30 mouse cellular contexts compared by ENCODE assay signal in the genomic region with DNA sequence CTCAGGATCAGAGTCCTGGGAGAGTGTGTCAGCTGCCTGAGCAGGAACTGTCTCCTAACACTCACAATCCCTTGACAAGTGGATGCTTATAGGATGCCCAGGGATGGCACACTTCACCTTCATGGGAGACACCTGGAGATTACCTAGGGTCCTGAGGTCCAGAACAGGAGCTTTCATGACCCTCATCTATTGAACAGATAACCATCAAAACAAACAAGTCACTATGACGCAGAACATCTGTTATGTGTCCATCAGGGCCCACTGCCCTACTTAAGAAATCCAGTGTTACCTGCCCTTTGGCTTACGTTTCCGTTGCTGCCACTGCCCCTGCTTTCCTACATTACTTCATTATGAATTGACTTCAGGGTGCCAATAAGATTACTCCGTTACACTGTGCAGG. TPM values are rescaled to one million over a fixed set of nuclear protein-coding genes. Genes with fewer than 3 reads are reported as not detected.
A peak's percentile ranks its signal among the peaks of the same experiment; 100 is the strongest.
DNase-seq lines count a peak whose midpoint lies in the region; ATAC-seq and TF ChIP-seq lines count a peak whose summit lies in the region.
"Had no signal": no experiment of that assay in that cellular context is flagged by ENCODE, and none has a peak within 500 bp of the region (broad histone marks: within the 10 kb centered on the region; RNA-seq: fewer than 3 reads in every experiment).

No protein-coding gene starts in this region.

- 0 out of 2 replicates have a peak, but pooled peaks cover 4% of the 10 kb centered on the region for H3K4me1 ChIP-seq in heart, embryonic 12.5 days (replicated peaks)
- H3K4me1 ChIP-seq in testis, adult 2 months (ENCODE audit: control insufficient read depth, insufficient read depth, low read length): no peaks in the 10 kb centered on the region
- no peaks in the 10 kb centered on the region for H3K4me1 ChIP-seq in stomach, postnatal 0 days (replicated peaks; ENCODE audit: control insufficient read depth, insufficient read depth)
- H3K4me1 ChIP-seq: forebrain, embryonic 15.5 days; hindbrain, embryonic 12.5 days; liver, embryonic 13.5 days had no signal

- H3K4me3 ChIP-seq in heart, embryonic 12.5 days: no peak overlapping the region
- H3K4me3 ChIP-seq in layer of hippocampus, adult 2 months: peak overlapping the region; percentile 48
- H3K4me3 ChIP-seq in testis, adult 2 months (ENCODE audit: control insufficient read depth, low read depth, low read length): no peak overlapping the region
- H3K4me3 ChIP-seq in stomach, postnatal 0 days (ENCODE audit: low read depth, low read length): no peak overlapping the region
- H3K4me3 ChIP-seq: embryonic facial prominence, embryonic 13.5 days; forebrain, embryonic 10.5 days; forebrain, embryonic 15.5 days; hindbrain, embryonic 12.5 days; liver, embryonic 13.5 days had no signal

- H3K27me3 ChIP-seq in heart, embryonic 12.5 days (replicated peaks): no peaks in the 10 kb centered on the region
- no peaks in the 10 kb centered on the region for H3K27me3 ChIP-seq in testis, adult 2 months (ENCODE audit: control insufficient read depth, insufficient read depth, low read length)
- no peaks in the 10 kb centered on the region for H3K27me3 ChIP-seq in stomach, postnatal 0 days (ENCODE audit: control insufficient read depth, insufficient read depth, low read length)
- H3K27me3 ChIP-seq: embryonic facial prominence, embryonic 13.5 days; forebrain, embryonic 15.5 days; hindbrain, embryonic 12.5 days; liver, embryonic 13.5 days had no signal

- DNase-seq in heart, adult 18-20 months: peak; percentile 13 to 54
- DNase-seq in layer of hippocampus, adult 2 months (ENCODE audit: low spot score in 2 of 2): no peak
- DNase-seq in layer of hippocampus, postnatal 14 days (ENCODE audit: low spot score in 2 of 2): no peak
- no peak for DNase-seq in testis, postnatal 10 days (ENCODE audit: low spot score)
- DNase-seq in stomach, postnatal 0 days (ENCODE audit: low spot score): no peak
- DNase-seq in thymus, postnatal 10 days (ENCODE audit: low spot score in 2 of 2): no peak
- DNase-seq: adrenal gland, postnatal 14 days; cerebellum, adult 11-12 months; cerebellum, adult 9-11 months; gastrocnemius, postnatal 10 days; kidney, adult 8-10 months; kidney, postnatal 4 days; liver, embryonic 13.5 days; lung, adult 18-20 months; lung, postnatal 36 days; spleen, adult 18-20 months had no signal

- no peak overlapping the region for H3K27ac ChIP-seq in heart, embryonic 12.5 days (ENCODE audit: poor library complexity, severe bottlenecking)
- peak overlapping the region; percentile 91 for H3K27ac ChIP-seq in layer of hippocampus, adult 2 months
- peak overlapping the region; percentile 73 for H3K27ac ChIP-seq in testis, adult 2 months (ENCODE audit: control insufficient read depth, insufficient read depth, low read depth, low read length)
- H3K27ac ChIP-seq in stomach, postnatal 0 days (replicated peaks): no peak overlapping the region
- H3K27ac ChIP-seq: embryonic facial prominence, embryonic 13.5 days; forebrain, embryonic 10.5 days; forebrain, embryonic 15.5 days; hindbrain, embryonic 12.5 days; kidney, postnatal 0 days; liver, embryonic 13.5 days had no signal

- TF ChIP-seq POLR2A in testis, adult 2 months (IDR thresholded peaks at IDR 0.05; ENCODE audit: control insufficient read depth, low read depth, low read length): no peak

- no peak overlapping the region for H3K9ac ChIP-seq in heart, embryonic 12.5 days
- H3K9ac ChIP-seq in stomach, postnatal 0 days (ENCODE audit: low read length): no peak overlapping the region
- H3K9ac ChIP-seq: embryonic facial prominence, embryonic 13.5 days; forebrain, embryonic 15.5 days; hindbrain, embryonic 12.5 days; liver, embryonic 13.5 days had no signal

- WGBS in heart, embryonic 12.5 days: 74% methylated on average over 4 of the region's 4 CpGs
- 76% methylated on average over 4 of the region's 4 CpGs for whole genome bisulfite sequencing in stomach, postnatal 0 days

- TF ChIP-seq EP300 in stomach, postnatal 0 days (optimal IDR thresholded peaks at IDR 0.05): no peak

- no peaks in the 10 kb centered on the region for H3K9me3 ChIP-seq in heart, embryonic 12.5 days (replicated peaks)
- H3K9me3 ChIP-seq in stomach, postnatal 0 days (ENCODE audit: control insufficient read depth, low read length): no peaks in the 10 kb centered on the region
- H3K9me3 ChIP-seq: embryonic facial prominence, embryonic 13.5 days; forebrain, embryonic 10.5 days; forebrain, embryonic 15.5 days; hindbrain, embryonic 12.5 days; liver, embryonic 13.5 days had no signal

- no peaks in the 10 kb centered on the region for H3K36me3 ChIP-seq in heart, embryonic 12.5 days
- no peaks in the 10 kb centered on the region for H3K36me3 ChIP-seq in testis, adult 2 months (ENCODE audit: control insufficient read depth, insufficient read depth, low read length)
- H3K36me3 ChIP-seq in stomach, postnatal 0 days (ENCODE audit: control insufficient read depth, insufficient read depth, low read length): no peaks in the 10 kb centered on the region
- H3K36me3 ChIP-seq: embryonic facial prominence, embryonic 13.5 days; forebrain, embryonic 10.5 days; forebrain, embryonic 15.5 days; hindbrain, embryonic 12.5 days; liver, embryonic 13.5 days had no signal

- H3K4me2 ChIP-seq in heart, embryonic 12.5 days: no peak overlapping the region
- H3K4me2 ChIP-seq in stomach, postnatal 0 days (replicated peaks; ENCODE audit: low read depth): 0 out of 2 replicates have a peak overlapping the region, but pooled peaks have one; percentile 6
- H3K4me2 ChIP-seq: embryonic facial prominence, embryonic 13.5 days; forebrain, embryonic 15.5 days; hindbrain, embryonic 12.5 days; liver, embryonic 13.5 days; midbrain, embryonic 11.5 days had no signal

- ATAC-seq in heart, embryonic 12.5 days (ENCODE audit: insufficient number of reproducible peaks, low FRiP score): no peak
- no peak for ATAC-seq in stomach, postnatal 0 days (ENCODE audit: low FRiP score, low TSS enrichment)
- ATAC-seq: CD4-positive, CD25-positive, alpha-beta regulatory T cell, adult 4 months; forebrain, embryonic 15.5 days; intestine, embryonic 16.5 days; midbrain, embryonic 16.5 days had no signal

- no peak for TF ChIP-seq CTCF in layer of hippocampus, adult 2 months (conservative IDR thresholded peaks at IDR 0.05)
- TF ChIP-seq CTCF in testis, adult 2 months (IDR thresholded peaks at IDR 0.05; ENCODE audit: control insufficient read depth, insufficient read depth, insufficient replicate concordance, low read depth, low read length): no peak
- no peak for TF ChIP-seq CTCF in stomach, postnatal 0 days (IDR thresholded peaks at IDR 0.05; ENCODE audit: low read depth)

RNA-seq across cellular contexts. Expression of gene Ecm2, which starts 1.2 kb away (rescaled TPM):
- total RNA-seq in heart, adult 18-20 months (2021): 10 to 100 TPM; 13.2 to 15.1 TPM
- polyA plus RNA-seq in heart, embryonic 12.5 days (2016; fragmentation: Nextera tagmentation; extraction: Ambion mirVana): 2.0 and 2.4 TPM in 2 replicates
- 1 to 10 TPM; 6.5 to 8.1 TPM for total RNA-seq in layer of hippocampus, adult 2 months (2021)
- 1 to 10 TPM; 3.6 to 6.1 TPM for total RNA-seq in layer of hippocampus, postnatal 14 days (2021)
- polyA plus RNA-seq in testis, adult 2 months (2012; rRNA removed): 0.42 and 0.96 TPM in 2 replicates
- 2.0 and 2.2 TPM in 2 replicates for polyA plus RNA-seq in stomach, postnatal 0 days (2015; fragmentation: Nextera tagmentation; extraction: Ambion mirVana)
- total RNA-seq: neutrophil, adult 5-6 weeks had no signal

RNA-seq across cellular contexts. Expression of gene Tes3-ps, which starts 12.7 kb away (rescaled TPM):
- total RNA-seq in heart, adult 18-20 months (2021): 1 to 10 TPM; 1.3 to 1.5 TPM
- polyA plus RNA-seq in heart, embryonic 12.5 days (2016; fragmentation: Nextera tagmentation; extraction: Ambion mirVana): 0.88 and 0.92 TPM in 2 replicates
- 1 to 10 TPM in 1 of 2 experiments, under 1 TPM in 1; 0.79 to 1.7 TPM for total RNA-seq in layer of hippocampus, adult 2 months (2021)
- total RNA-seq in layer of hippocampus, postnatal 14 days (2021): 1 to 10 TPM; 2.0 to 2.2 TPM
- 0.45 and 0.62 TPM in 2 replicates for polyA plus RNA-seq in testis, adult 2 months (2012; rRNA removed)
- polyA plus RNA-seq in stomach, postnatal 0 days (2015; fragmentation: Nextera tagmentation; extraction: Ambion mirVana): 0.35 and 0.45 TPM in 2 replicates

RNA-seq across cellular contexts. Expression of gene Aspn, which starts 38.5 kb away (rescaled TPM):
- total RNA-seq in heart, adult 18-20 months (2021): 10 to 100 TPM; 13.3 to 16.9 TPM
- 2.5 and 3.7 TPM in 2 replicates for polyA plus RNA-seq in heart, embryonic 12.5 days (2016; fragmentation: Nextera tagmentation; extraction: Ambion mirVana)
- total RNA-seq in layer of hippocampus, adult 2 months (2021): 1 to 10 TPM in 1 of 2 experiments, under 1 TPM in 1; 0.83 to 1.2 TPM
- 1 to 10 TPM; 1.3 to 1.6 TPM for total RNA-seq in layer of hippocampus, postnatal 14 days (2021)
- polyA plus RNA-seq in testis, adult 2 months (2012; rRNA removed): 0.08 and 0.30 TPM in 2 replicates
- polyA plus RNA-seq in stomach, postnatal 0 days (2015; fragmentation: Nextera tagmentation; extraction: Ambion mirVana): 106 and 127 TPM in 2 replicates
- total RNA-seq: megakaryocyte, adult 5-6 weeks; neutrophil, adult 5-6 weeks had no signal
- polyA plus RNA-seq: CD4-positive, CD25-positive, alpha-beta regulatory T cell, adult 4 months; neural tube, embryonic 11.5 days had no signal

Comparison
In these comparisons a context has a peak if more than half of its experiments do, and no peak if none do; other contexts are left out.
1. DNase-seq: peak in heart, adult 18-20 months (2 of 2); none in layer of hippocampus, adult 2 months (0 of 2), layer of hippocampus, postnatal 14 days (0 of 2), testis, postnatal 10 days (single experiment), stomach, postnatal 0 days (single experiment) and thymus, postnatal 10 days (0 of 2).
2. H3K27ac ChIP-seq: peak in layer of hippocampus, adult 2 months (single experiment) and testis, adult 2 months (single experiment); none in heart, embryonic 12.5 days (single experiment) and stomach, postnatal 0 days (single experiment).
3. RNA of gene Aspn, which starts 38.5 kb away (total RNA-seq): 13.3 to 16.9 TPM in heart, adult 18-20 months; 1.3 to 1.6 TPM in layer of hippocampus, postnatal 14 days and 0.83 to 1.2 TPM in layer of hippocampus, adult 2 months; every median in the first group is over 4 times any median in the second.